Mouse (Mus musculus): ENCODE data around the gene Cbfa2t3. TPM values are rescaled to one million over a fixed set of nuclear protein-coding genes. Genes with fewer than 3 reads are reported as not detected.
A peak's percentile ranks its signal among the peaks of the same experiment; 100 is the strongest.

Gene Cbfa2t3
- polyA plus RNA-seq, 1 experiment from 2014 or later = 2.3 TPM

- no peak for DNase-seq (ENCODE audit: low spot score)
- Histone ChIP-seq H3K36me3 (replicated peaks) (no peaks in the 10 kb centered on the region), H3K27me3 (replicated peaks; ENCODE audit: low read depth, poor library complexity, severe bottlenecking) (peaks cover 23% of the 10 kb centered on the region; the same call in 1 of the 2 replicates), H3K4me3 (no peak overlapping the region), H3K9me3 (no peaks in the 10 kb centered on the region), H3K4me1 (peaks cover 15% of the 10 kb centered on the region), H3K27ac (replicated peaks) (no peak overlapping the region)
- WGBS = 15% methylated on average over 3 of the region's 3 CpGs
These were observed 29.7 kb upstream of the Cbfa2t3 start for GRCm38 (mm10) chr8:122728630-122729029.

- no peak overlapping the region for H3K4me3 ChIP-seq
- peaks cover 35% of the 10 kb centered on the region; the same call in 1 of the 2 replicates for H3K27me3 ChIP-seq (replicated peaks; ENCODE audit: low read depth, poor library complexity, severe bottlenecking)
- no peaks in the 10 kb centered on the region for H3K36me3 ChIP-seq (replicated peaks)
- DNase-seq (ENCODE audit: low spot score) = no peak
- H3K4me1 ChIP-seq = peaks cover 15% of the 10 kb centered on the region
- H3K9me3 ChIP-seq = no peaks in the 10 kb centered on the region
- 58% methylated on average over 5 of the region's 5 CpGs for WGBS
- H3K27ac ChIP-seq (replicated peaks) = no peak overlapping the region
These were observed 28.5 kb upstream of the Cbfa2t3 start for GRCm38 (mm10) chr8:122727412-122727811.

- H3K4me1 ChIP-seq = peaks cover 15% of the 10 kb centered on the region
- peaks cover 41% of the 10 kb centered on the region for H3K27me3 ChIP-seq (replicated peaks; ENCODE audit: low read depth, poor library complexity, severe bottlenecking)
- no peak overlapping the region for H3K4me3 ChIP-seq
- H3K36me3 ChIP-seq (replicated peaks) = no peaks in the 10 kb centered on the region
- 67% methylated on average over 2 of the region's 2 CpGs for WGBS
- H3K9me3 ChIP-seq = no peaks in the 10 kb centered on the region
- H3K27ac ChIP-seq (replicated peaks) = no peak overlapping the region
- DNase-seq (ENCODE audit: low spot score) = no peak
These were observed 27.9 kb upstream of the Cbfa2t3 start for GRCm38 (mm10) chr8:122726789-122727188.

- no peak overlapping the region for H3K27ac ChIP-seq (replicated peaks)
- peaks cover 24% of the 10 kb centered on the region for H3K4me1 ChIP-seq
- DNase-seq (ENCODE audit: low spot score) = no peak
- no peaks in the 10 kb centered on the region for H3K36me3 ChIP-seq (replicated peaks)
- no peaks in the 10 kb centered on the region for H3K9me3 ChIP-seq
- 94% methylated on average over 6 of the region's 6 CpGs for WGBS
- peaks cover 57% of the 10 kb centered on the region for H3K27me3 ChIP-seq (replicated peaks; ENCODE audit: low read depth, poor library complexity, severe bottlenecking)
- no peak overlapping the region for H3K4me3 ChIP-seq
These were observed 26.3 kb upstream of the Cbfa2t3 start for GRCm38 (mm10) chr8:122725187-122725586.

- Histone ChIP-seq H3K27ac (replicated peaks) (no peak overlapping the region), H3K36me3 (replicated peaks) (no peaks in the 10 kb centered on the region), H3K9me3 (no peaks in the 10 kb centered on the region), H3K4me3 (no peak overlapping the region), H3K27me3 (replicated peaks; ENCODE audit: low read depth, poor library complexity, severe bottlenecking) (peaks cover 75% of the 10 kb centered on the region), H3K4me1 (peaks cover 18% of the 10 kb centered on the region)
- no peak for DNase-seq (ENCODE audit: low spot score)
- 66% methylated on average over 14 of the region's 14 CpGs for WGBS
These were observed 22.1 kb upstream of the Cbfa2t3 start for GRCm38 (mm10) chr8:122720811-122721640.

GRCm38 (mm10) chr8:122720070-122720729 lies 21.3 kb upstream of the Cbfa2t3 start:
- Histone ChIP-seq H3K4me1 (peaks cover 18% of the 10 kb centered on the region), H3K27me3 (replicated peaks; ENCODE audit: low read depth, poor library complexity, severe bottlenecking) (peaks cover 75% of the 10 kb centered on the region), H3K4me3 (peak overlapping the region; percentile 40), H3K9me3 (no peaks in the 10 kb centered on the region), H3K36me3 (replicated peaks) (no peaks in the 10 kb centered on the region), H3K27ac (replicated peaks) (no peak overlapping the region)
- peak; percentile 33 for DNase-seq (ENCODE audit: low spot score)
- WGBS = 19% methylated on average over 25 of the region's 25 CpGs

GRCm38 (mm10) chr8:122719500-122720065 lies 20.7 kb upstream of the Cbfa2t3 start:
- H3K4me1 ChIP-seq = peaks cover 18% of the 10 kb centered on the region
- H3K9me3 ChIP-seq = no peaks in the 10 kb centered on the region
- WGBS = 30% methylated on average over 7 of the region's 7 CpGs
- H3K27ac ChIP-seq (replicated peaks) = no peak overlapping the region
- no peaks in the 10 kb centered on the region for H3K36me3 ChIP-seq (replicated peaks)
- no peak for DNase-seq (ENCODE audit: low spot score)
- no peak overlapping the region; the same call in 1 of the 2 replicates for H3K4me3 ChIP-seq
- H3K27me3 ChIP-seq (replicated peaks; ENCODE audit: low read depth, poor library complexity, severe bottlenecking) = peaks cover 71% of the 10 kb centered on the region

- Histone ChIP-seq H3K9me3 (no peaks in the 10 kb centered on the region), H3K27ac (replicated peaks) (no peak overlapping the region), H3K4me3 (no peak overlapping the region), H3K36me3 (replicated peaks) (no peaks in the 10 kb centered on the region), H3K4me1 (peaks cover 18% of the 10 kb centered on the region), H3K27me3 (replicated peaks; ENCODE audit: low read depth, poor library complexity, severe bottlenecking) (peaks cover 71% of the 10 kb centered on the region)
- WGBS = 85% methylated on average over 14 of the region's 14 CpGs
- no peak for DNase-seq (ENCODE audit: low spot score)
These were observed 20.0 kb upstream of the Cbfa2t3 start for GRCm38 (mm10) chr8:122718711-122719499.

- H3K4me1 ChIP-seq = peaks cover 18% of the 10 kb centered on the region
- WGBS = 88% methylated on average over 10 of the region's 10 CpGs
- peaks cover 64% of the 10 kb centered on the region for H3K27me3 ChIP-seq (replicated peaks; ENCODE audit: low read depth, poor library complexity, severe bottlenecking)
- H3K27ac ChIP-seq (replicated peaks) = no peak overlapping the region
- H3K36me3 ChIP-seq (replicated peaks) = no peaks in the 10 kb centered on the region
- no peak overlapping the region for H3K4me3 ChIP-seq
- no peaks in the 10 kb centered on the region for H3K9me3 ChIP-seq
- no peak for DNase-seq (ENCODE audit: low spot score)
These were observed 19.1 kb upstream of the Cbfa2t3 start for GRCm38 (mm10) chr8:122717869-122718509.

GRCm38 (mm10) chr8:122716566-122716965 lies 17.7 kb upstream of the Cbfa2t3 start:
- Histone ChIP-seq H3K9me3 (no peaks in the 10 kb centered on the region), H3K27ac (replicated peaks) (0 out of 2 replicates have a peak overlapping the region, but pooled peaks have one; percentile 14), H3K36me3 (replicated peaks) (no peaks in the 10 kb centered on the region), H3K4me3 (no peak overlapping the region), H3K27me3 (replicated peaks; ENCODE audit: low read depth, poor library complexity, severe bottlenecking) (peaks cover 51% of the 10 kb centered on the region), H3K4me1 (peaks cover 22% of the 10 kb centered on the region)
- WGBS = 76% methylated on average over 8 of the region's 8 CpGs
- DNase-seq (ENCODE audit: low spot score) = no peak

GRCm38 (mm10) chr8:122713157-122713518 lies 14.2 kb upstream of the Cbfa2t3 start:
- Histone ChIP-seq H3K4me3 (no peak overlapping the region), H3K9me3 (no peaks in the 10 kb centered on the region), H3K36me3 (replicated peaks) (no peaks in the 10 kb centered on the region), H3K4me1 (peaks cover 12% of the 10 kb centered on the region), H3K27me3 (replicated peaks; ENCODE audit: low read depth, poor library complexity, severe bottlenecking) (peaks cover 47% of the 10 kb centered on the region), H3K27ac (replicated peaks) (no peak overlapping the region)
- 89% methylated on average over 5 of the region's 5 CpGs for WGBS
- no peak for DNase-seq (ENCODE audit: low spot score)
